Mouse (Mus musculus): ENCODE measurements at regions not wholly inside any gene's neighbourhood (a gene's known extent, or its start where the extent isn't known, plus 50 kb on each side); places are given as distances from the start of the nearest gene placed in this dataset.
A peak's percentile ranks its signal among the peaks of the same experiment; 100 is the strongest.

DNA sequence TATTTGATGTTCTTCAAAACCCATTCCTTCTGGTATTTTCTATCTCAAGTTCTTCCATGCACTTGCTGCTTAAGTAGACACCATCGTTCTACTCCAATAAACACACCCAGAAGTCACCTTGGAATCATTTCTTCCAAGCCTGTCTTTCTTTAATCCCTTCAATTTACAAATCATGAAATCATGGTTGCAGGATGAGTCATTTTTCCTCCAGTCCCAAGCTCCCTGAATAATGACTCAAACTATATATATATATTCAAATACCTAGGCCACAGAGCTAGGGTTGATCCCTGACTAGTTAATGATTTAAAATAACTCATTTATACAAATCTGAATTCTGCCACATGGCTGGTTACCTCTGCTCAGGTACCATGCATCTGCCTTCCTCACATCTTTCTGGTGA is 337.2 kb upstream of the Nr2f2 start:
- TF ChIP-seq CTCF (IDR thresholded peaks at IDR 0.05; ENCODE audit: low read depth), result no peak
- ATAC-seq (replicated peaks; ENCODE audit: low FRiP score, low read depth) (no peak), DNase-seq (ENCODE audit: low spot score) (no peak)
- WGBS, result 86% methylated on average over 1 of the region's 1 CpGs
- no peak overlapping the region for H3K9ac ChIP-seq (ENCODE audit: low read depth, low read length)
- H3K4me1 ChIP-seq (replicated peaks; ENCODE audit: insufficient read depth, low read length), result no peaks in the 10 kb centered on the region
- H3K9me3 ChIP-seq (replicated peaks; ENCODE audit: low read length), result no peaks in the 10 kb centered on the region
- H3K4me3 ChIP-seq (replicated peaks; ENCODE audit: low read depth, low read length), result no peak overlapping the region
- no peaks in the 10 kb centered on the region for H3K27me3 ChIP-seq (ENCODE audit: insufficient read depth, low read length)
- no peaks in the 10 kb centered on the region for H3K36me3 ChIP-seq (ENCODE audit: insufficient read depth, low read length)
- no peak overlapping the region for H3K4me2 ChIP-seq (ENCODE audit: low read length)
- no peak overlapping the region for H3K27ac ChIP-seq

DNA sequence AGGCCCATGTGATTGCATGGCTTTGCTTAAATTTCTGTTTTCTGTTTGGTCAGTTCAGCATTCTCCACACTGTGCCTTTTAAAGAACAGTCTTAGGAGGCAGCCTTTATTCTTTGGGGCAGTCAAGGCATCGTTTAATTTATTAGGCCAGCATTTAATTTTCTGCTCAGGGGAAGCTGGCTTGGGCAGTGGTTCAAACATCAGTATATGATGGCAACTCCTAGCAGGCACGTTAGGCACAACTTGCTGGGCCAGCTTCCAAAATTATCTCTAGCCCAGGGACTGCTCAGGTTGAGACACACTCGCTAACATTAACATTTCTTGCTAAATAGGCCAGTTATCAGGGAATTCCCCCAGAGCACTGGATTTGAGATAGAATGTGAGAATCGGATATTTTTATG is 333.9 kb upstream of the Nr2f2 start:
- Histone ChIP-seq H3K27me3 (ENCODE audit: insufficient read depth, low read length) (no peaks in the 10 kb centered on the region), H3K4me3 (replicated peaks; ENCODE audit: low read depth, low read length) (no peak overlapping the region), H3K9ac (ENCODE audit: low read depth, low read length) (no peak overlapping the region), H3K4me2 (ENCODE audit: low read length) (no peak overlapping the region), H3K27ac (no peak overlapping the region), H3K9me3 (replicated peaks; ENCODE audit: low read length) (no peaks in the 10 kb centered on the region), H3K4me1 (replicated peaks; ENCODE audit: insufficient read depth, low read length) (no peaks in the 10 kb centered on the region), H3K36me3 (ENCODE audit: insufficient read depth, low read length) (no peaks in the 10 kb centered on the region)
- ATAC-seq (replicated peaks; ENCODE audit: low FRiP score, low read depth) (no peak), DNase-seq (ENCODE audit: low spot score) (no peak)
- 76% methylated on average over 4 of the region's 4 CpGs for WGBS
- no peak for TF ChIP-seq CTCF (IDR thresholded peaks at IDR 0.05; ENCODE audit: low read depth)

DNA sequence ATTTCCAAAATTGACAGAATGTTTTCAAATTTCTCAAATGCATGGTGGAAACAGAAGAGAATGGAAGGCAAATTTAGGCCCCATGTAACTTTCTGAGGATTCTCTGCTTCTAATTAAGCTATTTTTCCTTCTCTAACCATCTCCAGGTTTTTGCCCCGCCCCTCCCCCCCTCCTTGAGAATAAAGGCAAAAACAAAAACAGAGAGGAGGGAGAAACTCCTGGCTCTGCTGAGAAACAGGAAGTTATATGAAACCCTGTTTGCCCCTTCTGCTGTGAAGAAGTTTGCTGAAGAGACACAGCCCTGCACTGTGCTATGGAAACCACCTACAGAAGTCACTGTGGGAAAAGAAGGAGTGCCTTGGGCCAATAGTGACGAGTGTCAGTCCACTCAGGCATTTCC is 332.9 kb upstream of the Nr2f2 start:
- H3K9ac ChIP-seq (ENCODE audit: low read depth, low read length), result no peak overlapping the region
- H3K4me2 ChIP-seq (ENCODE audit: low read length), result no peak overlapping the region
- 63% methylated on average over 2 of the region's 2 CpGs for WGBS
- TF ChIP-seq CTCF (IDR thresholded peaks at IDR 0.05; ENCODE audit: low read depth), result no peak
- H3K27me3 ChIP-seq (ENCODE audit: insufficient read depth, low read length), result no peaks in the 10 kb centered on the region
- H3K9me3 ChIP-seq (replicated peaks; ENCODE audit: low read length), result no peaks in the 10 kb centered on the region
- no peak overlapping the region for H3K27ac ChIP-seq
- H3K4me3 ChIP-seq (replicated peaks; ENCODE audit: low read depth, low read length), result no peak overlapping the region
- no peaks in the 10 kb centered on the region for H3K4me1 ChIP-seq (replicated peaks; ENCODE audit: insufficient read depth, low read length)
- ATAC-seq (replicated peaks; ENCODE audit: low FRiP score, low read depth), result no peak
- no peaks in the 10 kb centered on the region for H3K36me3 ChIP-seq (ENCODE audit: insufficient read depth, low read length)
- DNase-seq (ENCODE audit: low spot score), result no peak

DNA sequence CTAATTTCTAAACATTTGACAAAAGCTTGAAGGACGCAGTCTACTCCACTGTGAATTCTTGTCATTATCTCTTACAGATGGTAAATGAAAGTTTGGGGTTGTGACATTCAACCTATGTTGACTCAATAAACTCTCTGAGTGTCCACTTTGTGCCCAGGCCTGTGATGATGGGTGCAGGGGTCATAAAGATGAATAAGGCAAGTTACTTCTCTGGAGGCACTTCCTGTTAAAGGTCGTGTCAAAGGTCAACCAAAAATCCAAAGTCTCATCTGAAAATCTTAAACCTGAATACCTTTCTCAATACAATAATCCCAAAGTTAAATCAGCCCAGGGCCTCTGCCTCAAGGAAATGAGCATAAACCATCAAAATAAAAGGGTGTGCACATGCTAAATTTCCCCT is 332.5 kb upstream of the Nr2f2 start:
- no peak for DNase-seq (ENCODE audit: low spot score)

DNA sequence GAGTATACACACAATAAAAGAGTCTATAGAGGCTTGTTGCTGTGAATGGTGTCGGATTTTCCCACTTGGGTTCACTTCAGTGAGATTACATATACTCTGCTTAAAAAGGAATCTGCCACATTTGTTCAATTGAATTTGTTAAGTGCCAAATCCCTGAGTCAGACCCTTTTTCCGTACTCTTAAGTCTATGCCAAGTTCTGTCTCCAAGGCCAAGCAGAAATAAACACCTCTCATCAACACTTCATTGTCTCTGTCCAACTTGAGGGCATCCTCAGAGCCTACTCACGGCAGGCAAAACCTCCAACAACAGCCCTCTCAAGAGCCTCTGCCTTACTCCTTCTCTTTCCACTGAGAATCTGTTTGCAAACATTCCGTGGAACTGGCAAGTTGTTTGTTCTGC is 325.6 kb upstream of the Nr2f2 start:
- Histone ChIP-seq H3K36me3 (ENCODE audit: insufficient read depth, low read length) (no peaks in the 10 kb centered on the region), H3K9me3 (replicated peaks; ENCODE audit: low read length) (no peaks in the 10 kb centered on the region), H3K4me2 (ENCODE audit: low read length) (no peak overlapping the region), H3K4me1 (replicated peaks; ENCODE audit: insufficient read depth, low read length) (no peaks in the 10 kb centered on the region), H3K4me3 (replicated peaks; ENCODE audit: low read depth, low read length) (no peak overlapping the region), H3K27ac (no peak overlapping the region), H3K27me3 (ENCODE audit: insufficient read depth, low read length) (no peaks in the 10 kb centered on the region), H3K9ac (ENCODE audit: low read depth, low read length) (no peak overlapping the region)
- no peak for TF ChIP-seq CTCF (IDR thresholded peaks at IDR 0.05; ENCODE audit: low read depth)
- DNase-seq (ENCODE audit: low spot score) (no peak), ATAC-seq (replicated peaks; ENCODE audit: low FRiP score, low read depth) (no peak)
- 82% methylated on average over 4 of the region's 4 CpGs for WGBS

More for the DNA sequence above, 332.5 kb upstream of the Nr2f2 start:
- H3K9ac ChIP-seq (ENCODE audit: low read depth, low read length), result no peak overlapping the region
- H3K9me3 ChIP-seq (replicated peaks; ENCODE audit: low read length), result no peaks in the 10 kb centered on the region
- no peak overlapping the region for H3K4me2 ChIP-seq (ENCODE audit: low read length)
- 70% methylated on average over 2 of the region's 2 CpGs for WGBS
- no peak for ATAC-seq (replicated peaks; ENCODE audit: low FRiP score, low read depth)
- TF ChIP-seq CTCF (IDR thresholded peaks at IDR 0.05; ENCODE audit: low read depth), result no peak
- H3K4me1 ChIP-seq (replicated peaks; ENCODE audit: insufficient read depth, low read length), result no peaks in the 10 kb centered on the region
- no peaks in the 10 kb centered on the region for H3K27me3 ChIP-seq (ENCODE audit: insufficient read depth, low read length)
- no peak overlapping the region for H3K4me3 ChIP-seq (replicated peaks; ENCODE audit: low read depth, low read length)
- no peaks in the 10 kb centered on the region for H3K36me3 ChIP-seq (ENCODE audit: insufficient read depth, low read length)
- H3K27ac ChIP-seq, result no peak overlapping the region

DNA sequence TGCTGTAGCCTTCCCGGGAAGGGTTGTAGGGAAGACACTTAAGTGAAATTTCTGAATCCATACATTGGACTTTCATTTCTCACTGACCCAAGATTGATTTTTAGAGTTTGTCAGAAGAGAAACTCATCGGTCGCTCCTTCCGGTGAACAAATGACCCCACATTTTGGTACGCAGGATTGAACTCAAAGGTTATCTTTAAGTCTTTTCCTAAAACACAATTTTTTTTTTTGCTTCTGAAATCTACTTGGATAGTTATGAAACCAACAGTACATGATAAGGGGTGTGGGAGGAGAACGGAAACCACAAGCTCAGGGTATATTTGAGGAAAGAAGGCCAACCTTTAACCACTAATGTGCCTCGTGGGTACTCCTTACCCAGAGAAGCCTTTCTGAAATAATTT is 324.3 kb upstream of the Nr2f2 start:
- H3K9ac ChIP-seq (ENCODE audit: low read depth, low read length), result no peak overlapping the region
- 88% methylated on average over 7 of the region's 7 CpGs for WGBS
- no peaks in the 10 kb centered on the region for H3K27me3 ChIP-seq (ENCODE audit: insufficient read depth, low read length)
- H3K9me3 ChIP-seq (replicated peaks; ENCODE audit: low read length), result no peaks in the 10 kb centered on the region
- DNase-seq (ENCODE audit: low spot score), result no peak
- H3K36me3 ChIP-seq (ENCODE audit: insufficient read depth, low read length), result no peaks in the 10 kb centered on the region
- no peak for ATAC-seq (replicated peaks; ENCODE audit: low FRiP score, low read depth)
- no peak for TF ChIP-seq CTCF (IDR thresholded peaks at IDR 0.05; ENCODE audit: low read depth)
- H3K4me3 ChIP-seq (replicated peaks; ENCODE audit: low read depth, low read length), result no peak overlapping the region
- no peak overlapping the region for H3K4me2 ChIP-seq (ENCODE audit: low read length)
- H3K4me1 ChIP-seq (replicated peaks; ENCODE audit: insufficient read depth, low read length), result no peaks in the 10 kb centered on the region
- no peak overlapping the region for H3K27ac ChIP-seq

DNA sequence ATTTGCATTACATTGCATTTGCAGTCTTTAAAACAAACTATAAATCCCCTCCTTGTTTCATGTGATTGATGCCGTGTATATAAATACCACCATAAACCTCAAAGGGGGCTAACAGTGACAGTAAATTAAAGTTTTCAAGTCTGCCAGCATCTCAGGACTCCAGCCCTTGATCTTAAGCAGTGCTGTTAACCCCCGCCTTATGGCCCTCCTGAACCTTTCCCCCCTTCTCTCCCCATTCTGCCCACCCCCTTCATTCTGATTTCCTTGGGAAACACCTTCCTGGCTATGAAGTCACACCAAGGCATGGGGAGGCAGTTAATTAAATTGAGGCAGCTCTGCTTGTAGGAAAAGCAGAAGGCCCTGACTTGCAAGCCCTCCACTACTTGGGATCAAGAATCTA is 302.5 kb upstream of the Nr2f2 start:
- WGBS, result 52% methylated on average over 2 of the region's 2 CpGs
- Histone ChIP-seq H3K4me3 (replicated peaks; ENCODE audit: low read depth, low read length) (no peak overlapping the region), H3K27ac (no peak overlapping the region), H3K9ac (ENCODE audit: low read depth, low read length) (no peak overlapping the region), H3K9me3 (replicated peaks; ENCODE audit: low read length) (no peaks in the 10 kb centered on the region), H3K4me1 (replicated peaks; ENCODE audit: insufficient read depth, low read length) (no peaks in the 10 kb centered on the region), H3K4me2 (ENCODE audit: low read length) (no peak overlapping the region), H3K27me3 (ENCODE audit: insufficient read depth, low read length) (no peaks in the 10 kb centered on the region), H3K36me3 (ENCODE audit: insufficient read depth, low read length) (no peaks in the 10 kb centered on the region)
- ATAC-seq (replicated peaks; ENCODE audit: low FRiP score, low read depth), result no peak
- no peak for TF ChIP-seq CTCF (IDR thresholded peaks at IDR 0.05; ENCODE audit: low read depth)
- peak; percentile 41 for DNase-seq (ENCODE audit: low spot score)

Data from kidney, postnatal 0 days (tissue).